Mouse (Mus musculus) urinary bladder, adult 18-20 months (tissue): ENCODE measurements at regions not wholly inside any gene's neighbourhood (a gene's known extent, or its start where the extent isn't known, plus 50 kb on each side); places are given as distances from the start of the nearest gene placed in this dataset.

ENCODE experiments used
- DNase-seq, 2 experiments: peaks; one replicate each; pipeline ENCODE4 v3.0.0; 2022; ENCODE audit warnings: low spot score in 2 of 2, mixed read lengths in 2 of 2

DNA sequence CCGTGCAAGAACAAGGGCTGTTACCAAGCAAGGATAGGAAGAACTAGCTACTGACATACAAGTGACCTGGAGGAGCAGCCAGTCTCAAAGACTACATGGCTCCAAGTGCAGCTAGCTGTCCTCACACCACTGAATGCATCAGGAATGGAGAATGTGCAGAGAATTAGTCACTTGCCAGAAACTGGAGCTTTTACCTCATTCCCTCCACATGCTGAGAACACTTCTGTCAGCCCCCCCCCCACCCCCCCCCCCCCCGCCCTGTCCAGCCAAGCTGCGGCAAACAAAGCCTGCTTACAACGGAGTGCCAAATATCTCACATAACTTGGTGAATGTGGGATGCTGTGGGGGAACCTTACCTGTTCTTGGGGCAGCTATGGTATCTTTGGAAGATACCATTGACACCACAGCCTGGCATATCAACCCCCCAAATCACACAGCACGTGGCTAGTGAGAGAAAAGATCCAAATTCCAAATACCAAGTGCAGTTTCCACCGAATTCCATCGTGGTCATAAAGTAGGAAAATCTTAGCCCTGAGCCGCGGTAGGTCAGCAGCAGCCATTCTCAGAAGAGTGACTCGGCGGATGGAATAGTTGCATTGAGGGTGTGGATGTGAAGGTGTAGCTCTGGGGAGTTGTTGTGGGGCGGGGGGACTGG lies 126.3 kb downstream of the Gadd45g start:
- no peak for DNase-seq

DNA sequence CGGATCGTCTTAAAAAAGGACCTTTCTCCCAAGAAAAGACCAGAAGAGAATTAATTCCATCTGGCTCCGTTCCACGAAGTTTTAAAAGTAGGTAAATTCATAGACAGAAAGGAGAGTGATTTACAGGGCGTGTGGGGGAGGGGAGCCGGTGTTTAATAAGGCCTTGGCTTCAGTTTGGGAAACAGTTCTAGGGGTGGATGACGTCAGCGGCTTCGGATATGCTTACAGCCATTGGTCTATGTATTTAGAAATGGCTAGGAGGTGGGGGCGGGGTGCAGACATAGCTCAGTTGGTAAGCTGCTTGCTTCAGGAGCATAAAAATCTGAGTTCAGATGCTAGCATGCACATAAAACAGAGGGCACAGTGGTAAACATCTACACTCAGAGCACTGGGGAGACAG lies 127.0 kb downstream of the Gadd45g start:
- DNase-seq = no peak

DNA sequence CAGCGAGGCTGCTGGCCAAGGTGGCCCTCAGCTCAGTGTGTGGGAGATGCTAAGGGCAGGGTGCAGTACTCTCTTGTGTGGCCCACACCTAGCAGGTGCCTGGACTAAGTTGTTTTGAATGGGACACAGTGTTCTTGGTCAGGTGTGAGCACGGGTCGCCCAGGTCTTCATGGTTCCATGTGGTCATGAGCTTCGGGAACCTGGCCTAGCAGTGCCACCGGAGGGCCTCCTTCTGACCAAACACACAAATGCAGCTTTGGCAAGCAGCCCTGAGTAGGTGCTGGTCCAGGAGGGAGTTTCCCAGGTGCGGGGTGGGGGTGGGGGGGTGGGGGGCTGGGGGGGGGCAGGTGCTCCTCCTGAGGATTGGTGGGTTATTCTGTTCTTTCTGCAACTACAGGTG lies 127.6 kb downstream of the Gadd45g start:
- DNase-seq = no peak

DNA sequence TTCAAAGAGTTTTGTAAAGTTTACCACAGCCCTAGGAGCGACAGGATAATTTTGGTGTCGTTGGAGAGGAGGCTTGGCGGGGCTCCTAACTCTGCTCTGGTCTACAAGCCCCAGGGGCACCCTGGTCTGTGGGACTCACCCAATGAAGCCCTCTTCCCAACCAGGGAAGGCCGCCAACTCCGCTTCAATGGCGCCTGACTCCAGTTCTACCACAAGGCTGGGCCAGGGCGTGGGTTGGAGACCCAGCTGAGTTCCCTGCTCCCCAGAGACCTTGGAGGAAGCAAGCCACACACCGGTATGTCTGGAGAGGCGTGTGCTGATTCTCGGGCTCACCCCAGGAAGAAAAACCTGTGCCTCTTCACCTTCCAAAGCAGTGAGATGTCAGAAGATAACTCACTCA lies 128.9 kb downstream of the Gadd45g start:
- DNase-seq = no peak

DNA sequence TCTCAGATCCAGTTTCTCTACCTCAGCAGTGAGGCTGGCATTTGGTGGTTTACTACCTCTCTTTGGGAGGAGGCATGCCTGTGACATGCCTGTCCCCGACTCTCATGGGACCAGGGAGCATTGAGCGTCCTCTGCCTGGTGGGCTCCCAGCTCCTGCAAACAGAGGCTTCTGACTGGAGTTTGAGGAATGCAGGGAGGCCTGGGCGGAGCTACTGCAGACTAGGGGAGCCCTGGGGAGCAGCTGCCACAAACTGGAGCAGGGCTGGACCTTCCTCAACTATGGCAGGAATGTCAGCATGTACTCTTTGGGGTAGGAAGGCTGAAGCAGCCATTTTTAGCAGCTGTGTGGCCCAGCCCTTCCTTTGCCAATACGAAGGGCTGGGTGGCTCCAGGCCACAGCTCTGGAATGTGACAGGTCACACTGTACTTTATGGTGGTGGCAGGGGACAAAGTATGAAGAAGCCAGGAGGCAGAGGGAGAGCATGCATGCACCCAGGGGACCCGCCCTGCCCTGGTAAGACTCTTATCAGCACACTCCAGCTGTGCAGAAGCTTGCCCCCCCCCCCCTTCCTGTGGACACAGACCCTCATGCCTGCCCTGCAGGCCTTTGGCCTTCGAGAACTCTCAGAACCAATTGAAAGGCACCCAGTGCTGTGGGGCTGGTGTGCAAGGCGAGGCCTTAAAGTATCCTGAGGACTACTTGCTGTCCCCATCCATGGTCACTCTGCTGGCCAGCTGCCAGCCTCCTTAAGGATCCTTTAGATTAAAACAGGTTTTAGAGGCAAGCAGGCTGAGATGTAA lies 129.5 kb downstream of the Gadd45g start:
- no peak for DNase-seq

DNA sequence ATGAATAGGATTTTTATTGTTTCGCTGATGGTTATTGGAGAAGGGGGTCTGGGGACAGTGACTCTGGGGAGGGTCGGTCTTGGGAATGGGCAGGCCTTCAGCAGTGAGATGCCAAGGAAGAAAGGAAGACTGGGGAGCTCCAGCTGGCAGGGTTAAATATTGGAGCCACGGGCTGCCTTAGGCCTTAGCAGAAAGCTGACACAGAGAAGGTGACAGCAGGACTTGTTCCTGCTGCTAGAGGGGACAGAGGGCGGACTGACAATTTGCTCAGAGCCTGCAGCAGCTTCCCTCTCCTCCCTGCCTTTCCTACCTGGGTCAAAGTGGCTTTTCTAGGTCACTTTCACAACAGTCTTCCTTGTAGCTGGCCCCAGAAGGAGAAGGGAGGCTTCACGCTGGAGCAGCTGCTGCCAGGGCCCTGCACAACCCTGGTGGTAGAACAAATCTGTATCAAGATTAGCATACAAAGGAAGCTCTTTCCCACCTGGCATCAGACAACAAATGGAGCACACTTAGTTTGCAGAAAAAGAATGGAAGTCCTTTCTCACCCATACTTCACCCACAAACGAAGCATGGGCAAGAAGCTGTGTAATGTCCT lies 130.2 kb downstream of the Gadd45g start:
- DNase-seq = no peak

DNA sequence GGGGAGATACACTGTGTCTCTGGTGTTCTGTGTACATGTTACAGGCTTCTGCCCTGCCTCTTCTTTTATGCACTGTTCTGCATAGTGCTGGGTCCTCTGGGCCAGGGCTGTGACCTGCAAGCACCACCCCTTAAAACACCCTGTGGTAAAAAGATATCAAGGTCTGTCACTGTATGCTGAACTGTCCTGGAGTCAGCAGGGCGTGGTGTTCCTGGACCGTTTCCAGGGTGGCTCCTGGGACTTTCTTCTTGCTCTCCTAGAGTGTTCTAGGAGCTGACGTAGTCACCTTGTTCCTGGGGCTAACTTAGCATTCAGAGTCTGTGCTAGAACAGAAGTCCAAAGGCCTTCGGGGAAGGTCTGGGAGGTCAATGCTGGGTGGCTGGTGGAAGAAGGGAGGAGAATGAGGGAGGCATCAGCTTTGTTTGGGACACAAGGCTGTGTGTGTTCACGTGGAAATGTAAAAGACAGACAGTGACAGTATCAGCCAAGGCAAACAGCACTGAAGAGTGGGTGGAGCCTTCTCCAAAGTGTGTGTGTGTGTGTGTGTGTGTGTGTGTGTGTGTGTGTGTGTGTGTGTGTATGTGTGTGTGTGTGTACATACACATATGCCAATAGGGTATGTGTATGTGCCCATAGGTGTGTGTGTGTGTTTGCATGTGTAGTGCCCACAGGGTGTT lies 133.0 kb downstream of the Gadd45g start:
- DNase-seq = no peak

DNA sequence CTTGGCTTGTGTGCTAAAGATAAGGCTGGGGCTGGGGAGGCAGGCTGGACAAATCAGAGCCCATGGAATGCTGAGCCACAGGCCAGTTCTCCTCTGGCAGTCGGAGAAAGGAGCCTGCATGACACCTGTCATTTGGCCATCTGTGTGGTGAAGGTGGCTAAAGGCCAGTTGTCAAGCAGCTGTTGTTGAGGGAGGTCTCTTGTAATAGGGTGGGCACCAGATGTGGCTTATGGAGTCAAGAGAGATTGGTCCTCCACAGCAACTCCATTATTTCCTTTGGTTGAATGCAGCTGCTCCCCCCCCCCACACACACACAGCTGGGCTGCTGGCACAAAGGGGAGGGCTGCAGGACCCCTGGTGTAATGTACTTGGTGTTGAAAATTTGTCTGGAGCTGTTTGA lies 133.9 kb downstream of the Gadd45g start:
- DNase-seq = no peak

DNA sequence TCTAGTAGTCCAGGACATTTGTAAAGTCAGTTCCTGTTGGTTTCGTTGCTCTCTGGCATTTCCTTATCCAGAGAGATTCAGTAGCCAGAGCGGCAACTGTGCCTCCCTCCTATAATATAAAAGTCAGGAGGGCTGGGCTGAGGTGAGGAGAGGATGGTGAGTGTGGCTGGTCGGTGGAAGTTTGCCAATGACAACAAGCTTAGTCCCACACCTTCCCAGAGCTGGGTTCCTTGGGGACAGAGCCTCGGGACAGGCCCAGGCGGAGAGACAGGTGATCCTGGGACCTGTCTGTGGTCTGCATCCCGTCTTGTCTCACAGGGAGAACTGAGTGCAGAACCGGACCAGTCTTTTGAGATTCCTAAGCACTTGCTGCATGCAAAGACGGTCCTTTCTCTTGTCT lies 136.5 kb downstream of the Gadd45g start:
- no peak for DNase-seq

DNA sequence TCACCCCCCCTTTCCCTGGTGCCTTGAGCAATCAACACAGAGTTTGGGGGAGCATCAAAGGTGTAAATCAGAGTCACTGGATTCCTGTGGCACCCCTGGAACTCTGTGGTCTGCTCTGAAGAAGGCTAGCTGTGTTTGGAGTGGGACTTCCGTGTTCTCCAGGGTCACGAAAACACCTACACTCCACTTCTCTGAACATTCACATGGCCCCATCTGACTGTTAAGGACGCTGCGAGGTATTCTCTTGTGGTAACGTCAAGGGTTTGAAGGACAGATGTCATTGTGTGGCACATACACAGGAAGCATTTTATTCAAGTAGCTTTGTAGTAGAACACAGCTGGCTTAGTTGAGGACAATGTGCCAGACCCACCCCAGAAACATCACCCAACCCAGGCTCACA lies 137.1 kb downstream of the Gadd45g start:
- DNase-seq = no peak

DNA sequence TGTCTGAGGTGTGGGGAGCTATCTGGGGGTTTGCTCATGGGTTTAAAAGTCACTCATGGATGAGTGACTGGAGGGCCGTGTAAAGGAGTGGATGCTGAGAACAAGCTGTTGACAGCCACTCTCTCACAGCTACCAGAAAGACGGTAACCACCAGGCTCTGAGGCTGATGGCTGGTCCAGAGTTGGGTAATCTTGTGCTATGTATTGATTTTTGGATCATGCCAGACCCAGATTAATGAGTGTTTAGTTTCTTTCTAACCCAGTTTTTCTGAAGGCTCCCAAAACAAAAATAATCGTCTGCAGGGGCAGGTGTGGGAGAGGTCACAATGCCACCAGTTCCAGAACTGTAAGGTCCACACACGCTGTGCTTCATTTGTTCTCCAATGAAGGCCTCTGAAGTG lies 144.9 kb downstream of the Gadd45g start:
- no peak for DNase-seq

DNA sequence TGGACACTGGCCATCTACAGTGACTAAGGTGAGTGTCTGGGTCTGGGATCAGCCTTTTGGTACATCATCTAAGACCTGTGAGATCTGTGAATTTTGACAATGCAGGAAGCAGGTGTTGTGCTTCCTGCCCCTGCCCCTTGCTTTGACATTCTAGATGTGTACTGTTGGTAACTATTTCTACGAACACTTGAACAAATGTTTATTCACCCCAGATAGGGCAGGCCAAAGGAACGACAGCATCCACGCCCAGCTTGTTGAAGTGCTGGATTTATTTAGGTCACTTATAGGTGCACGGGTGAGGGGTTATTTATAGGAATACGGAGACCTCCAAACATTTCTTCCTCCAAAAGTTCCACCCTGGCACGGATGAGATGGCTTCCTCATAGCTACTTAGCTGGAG lies 146.4 kb downstream of the Gadd45g start:
- DNase-seq = no peak

DNA sequence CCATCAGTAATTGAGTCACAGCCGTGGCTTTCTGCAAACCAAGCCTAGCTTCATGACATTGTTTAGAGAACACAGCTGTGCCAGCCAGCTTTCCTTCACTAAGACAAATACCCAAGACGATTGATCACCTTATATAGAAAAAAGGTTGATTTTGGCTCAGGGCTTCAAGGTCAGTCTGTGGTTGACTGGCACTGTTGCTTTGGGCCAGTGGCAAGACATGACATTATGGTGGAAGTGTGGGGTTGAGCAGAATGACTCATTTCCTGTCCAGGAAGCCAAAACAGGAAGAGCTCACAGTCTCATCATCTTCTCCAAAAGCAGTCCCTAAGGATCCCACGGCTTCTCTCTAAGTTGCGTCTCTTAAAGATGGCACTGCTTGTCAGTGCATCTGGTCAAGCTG lies 149.7 kb downstream of the Gadd45g start:
- no peak for DNase-seq

DNA sequence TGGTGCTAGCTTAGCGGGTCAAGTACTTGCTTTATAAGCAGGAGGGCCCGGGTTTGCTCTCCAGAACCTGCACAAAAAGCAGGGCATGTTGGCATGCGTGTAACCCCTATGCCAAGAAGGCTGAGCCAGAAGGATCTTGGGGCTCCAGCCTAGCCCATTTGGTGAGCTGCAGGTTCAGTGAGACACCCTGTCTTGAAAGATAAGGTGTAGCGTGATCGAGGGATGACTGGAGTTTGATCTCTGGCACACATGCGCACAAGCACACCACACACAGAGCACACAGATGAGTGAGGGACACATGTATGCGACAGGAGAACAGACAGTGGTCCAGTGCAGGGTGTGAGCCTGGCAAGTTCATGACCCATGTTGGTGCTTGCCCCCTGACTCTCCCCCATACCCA lies 152.1 kb downstream of the Gadd45g start:
- DNase-seq = no peak

DNA sequence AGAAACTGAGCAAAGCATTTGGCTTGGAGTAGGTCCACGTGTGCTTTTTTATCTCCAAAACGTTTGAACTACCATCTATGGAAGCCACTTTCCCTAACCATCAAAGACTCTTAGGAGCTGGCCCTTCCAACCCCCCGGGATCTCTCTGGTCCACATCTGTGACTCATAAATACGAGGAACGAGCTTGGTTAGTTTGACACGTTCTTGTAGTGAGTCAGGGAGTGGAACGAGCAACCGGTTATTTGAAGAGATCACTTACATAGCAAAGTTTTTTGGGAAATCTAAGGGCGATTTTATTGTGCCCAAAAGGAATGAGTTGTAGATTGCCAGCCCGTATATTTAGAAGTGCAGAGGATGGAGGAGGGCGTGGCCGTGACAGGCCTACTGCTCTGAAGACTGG lies 155.3 kb downstream of the Gadd45g start:
- no peak for DNase-seq

DNA sequence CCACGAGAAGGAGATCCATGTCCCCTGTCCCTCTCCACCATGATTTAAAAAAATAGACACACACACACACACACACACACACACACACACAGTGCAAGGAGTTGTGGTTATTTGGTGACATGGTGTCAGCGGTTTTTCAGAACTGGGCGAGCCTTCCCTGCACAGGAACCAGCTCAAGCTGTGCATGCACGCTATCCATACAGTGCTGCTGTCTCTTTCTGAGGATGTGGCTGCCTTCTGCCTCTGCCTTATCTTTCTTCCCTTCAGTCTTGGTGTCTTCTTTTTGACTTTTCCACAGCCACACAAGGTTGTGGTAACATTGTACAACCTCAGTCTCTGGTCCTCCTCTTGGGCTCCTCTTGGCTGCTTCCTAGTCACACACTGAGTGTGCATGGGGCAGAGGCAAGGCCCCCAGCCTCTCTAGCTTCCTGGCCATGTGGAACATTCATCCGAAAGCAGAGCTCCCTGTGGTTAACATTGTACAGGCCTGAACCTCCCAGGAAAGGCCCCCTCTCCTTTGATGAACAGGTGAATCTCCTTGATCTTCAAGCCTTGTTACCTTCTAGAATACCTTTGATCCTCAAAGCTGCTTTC lies 157.6 kb downstream of the Gadd45g start:
- no peak for DNase-seq

DNA sequence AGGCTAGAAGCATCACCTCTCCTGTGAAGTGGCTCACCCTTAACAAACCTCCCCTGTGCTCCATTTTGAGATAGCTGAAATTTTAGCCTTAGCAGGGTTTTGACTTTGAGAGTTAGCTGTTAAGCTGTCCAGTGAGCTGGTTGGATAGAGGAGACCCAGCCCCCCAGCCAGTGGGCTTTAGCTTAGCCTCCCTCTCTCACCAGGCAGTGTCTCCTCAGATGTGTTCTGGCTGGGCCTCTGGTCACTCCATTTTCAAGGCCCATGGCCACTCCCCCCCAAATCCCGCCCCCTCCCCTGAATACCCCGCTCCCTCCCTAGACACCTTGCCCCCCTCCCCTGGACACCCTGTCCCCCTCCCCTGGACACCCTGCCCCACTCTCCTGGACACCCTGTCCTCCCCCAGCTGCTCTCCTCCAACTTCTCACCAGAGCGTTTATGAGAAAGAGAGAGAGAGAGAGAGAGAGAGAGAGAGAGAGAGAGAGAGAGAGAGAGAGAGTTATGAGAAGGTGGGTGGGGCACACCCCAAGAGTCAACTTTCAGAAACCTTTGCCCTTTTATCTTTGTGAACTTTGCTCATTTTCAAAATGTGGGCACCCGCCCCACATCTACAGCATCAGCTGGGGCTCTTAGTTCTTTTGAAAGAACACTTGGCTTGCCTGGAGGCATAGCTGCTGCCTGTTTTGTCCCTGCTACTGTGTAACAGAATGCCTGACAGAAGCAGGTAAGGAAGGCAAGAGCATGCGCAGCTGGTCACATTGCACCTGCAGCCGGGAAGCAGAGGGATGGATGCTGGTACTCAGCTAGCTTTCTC lies 161.3 kb downstream of the Gadd45g start:
- DNase-seq = no peak

DNA sequence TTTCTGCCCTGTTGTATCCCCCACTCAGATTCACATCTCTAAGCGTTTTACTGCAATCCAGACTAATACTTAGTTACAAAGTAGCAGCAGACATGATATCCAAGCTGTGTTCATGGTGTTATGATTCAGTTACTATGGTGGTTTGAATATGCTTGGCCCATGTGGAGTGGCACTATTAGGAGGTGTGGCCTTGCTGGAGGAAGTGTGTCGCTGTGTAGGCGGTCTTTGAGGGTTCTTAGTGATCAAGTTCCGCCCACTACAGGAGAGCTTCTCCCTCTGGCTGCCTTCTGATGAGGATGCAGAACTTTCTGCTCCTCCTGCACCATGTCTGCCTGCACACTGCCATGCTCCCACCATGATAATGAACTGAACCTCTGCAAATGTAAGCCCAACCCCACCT lies 162.8 kb downstream of the Gadd45g start:
- DNase-seq = no peak

DNA sequence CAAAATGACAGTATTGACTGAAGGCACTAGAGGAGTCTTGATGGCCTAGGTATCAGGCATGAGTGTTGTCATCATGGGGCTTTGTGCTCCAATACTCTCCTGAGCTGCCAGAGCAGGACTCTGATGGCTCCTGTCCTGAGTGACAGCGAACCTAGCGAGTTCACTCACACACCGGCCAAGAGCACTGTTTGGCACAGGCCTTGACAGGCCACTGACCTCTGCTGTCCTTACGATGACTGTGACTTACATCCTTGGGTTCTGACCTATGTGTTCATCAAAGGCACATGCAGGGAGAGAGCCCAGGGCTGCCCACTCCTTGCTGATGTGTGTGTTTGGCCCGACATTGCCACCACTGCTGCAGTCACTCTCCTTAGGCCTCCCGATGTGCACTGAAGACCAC lies 163.3 kb downstream of the Gadd45g start:
- DNase-seq = no peak

DNA sequence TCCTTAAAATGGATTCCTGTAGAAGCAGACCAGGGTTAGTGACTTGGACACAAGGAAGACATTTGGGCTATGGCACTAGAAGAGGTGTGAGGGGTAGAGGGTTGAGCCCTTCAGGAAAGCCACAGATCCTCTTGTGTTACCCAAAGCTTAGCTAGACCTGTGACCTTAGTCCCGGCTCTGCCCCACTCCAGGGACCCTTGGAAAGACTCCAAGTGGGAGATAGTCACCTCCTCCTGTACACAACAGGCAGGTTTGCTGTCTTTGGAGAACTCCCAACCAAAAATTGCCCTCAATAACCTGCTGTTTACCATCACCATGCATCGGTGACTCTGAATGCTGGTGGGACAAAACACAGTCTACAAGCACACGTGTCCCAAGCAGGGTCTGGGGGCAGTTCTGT lies 164.5 kb downstream of the Gadd45g start:
- DNase-seq = no peak

DNA sequence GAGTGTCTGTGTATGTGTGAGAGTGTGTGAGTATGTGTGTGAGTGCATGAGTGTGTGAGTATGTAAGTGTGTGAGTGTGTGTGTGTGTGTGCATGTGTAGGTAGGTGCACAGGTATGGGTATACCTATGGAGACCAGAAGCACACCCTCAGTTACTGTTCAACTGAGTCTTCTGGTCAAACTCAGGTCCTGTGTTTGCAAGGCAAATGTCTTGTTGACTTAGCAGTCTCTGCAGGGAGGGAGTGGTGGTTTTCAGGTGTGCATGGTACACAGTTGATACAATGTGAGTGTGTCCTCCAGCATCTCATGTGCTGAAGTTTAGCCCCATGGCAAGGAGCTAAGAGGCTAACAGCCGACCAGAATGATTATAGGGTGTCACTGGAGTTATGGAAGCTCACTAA lies 166.7 kb downstream of the Gadd45g start:
- no peak for DNase-seq
